Mouse (Mus musculus) hematopoietic stem cell, adult 5-6 weeks (primary cell): ENCODE results near the gene Mylpf. TPM values are rescaled to one million over a fixed set of nuclear protein-coding genes. Genes with fewer than 3 reads are reported as not detected.
A peak's percentile ranks its signal among the peaks of the same experiment; 100 is the strongest.

Source experiments
- ATAC-seq, 2 experiments: fragments of 125-278 bp in 1 of 2; replicated peaks in 1 of 2; 2 replicates each; pipeline ENCODE4 v1.8.0; 2016 to 2017; ENCODE audit warnings: inconsistent platforms in 2 of 2, mild to moderate bottlenecking in 2 of 2, moderate number of reproducible peaks in 2 of 2, low read depth in 1 of 2, moderate TSS enrichment in 1 of 2; ENCODE audit not compliant: low FRiP score in 2 of 2, poor library complexity in 2 of 2, severe bottlenecking in 2 of 2, insufficient read depth in 1 of 2, low TSS enrichment in 1 of 2
- total RNA-seq: library from RNA; stranded (forward); fragments of 172-1452, 232-1000 nt; gene quantifications from 2 replicates; pipeline ENCODE4 v1.2.3, GENCODE M21; 2017

The Mylpf gene
- total RNA-seq, 1 experiment from 2014 or later: 23.4 TPM

GRCm38 (mm10) chr7:127194633-127195029, 14.1 kb upstream of the Mylpf start:
- no peak for ATAC-seq

GRCm38 (mm10) chr7:127195544-127196295, 13.0 kb upstream of the Mylpf start, which contains the start of gene Cd2bp2:
Gene Cd2bp2 (minus strand): TSS chr7:127196050.
- ATAC-seq: peak; percentile 93 to 96

- ATAC-seq: no peak
Measured at GRCm38 (mm10) chr7:127196484-127196883, 12.2 kb upstream of the Mylpf start.

GRCm38 (mm10) chr7:127206606-127207005, 2.1 kb upstream of the Mylpf start:
- ATAC-seq: no peak

GRCm38 (mm10) chr7:127207374-127208294, 1.1 kb upstream of the Mylpf start:
- no peak for ATAC-seq

- no peak for ATAC-seq
Measured at GRCm38 (mm10) chr7:127208295-127208552, 466 bp upstream of the Mylpf start, which contains the start of gene Tbc1d10b. Gene Tbc1d10b (minus strand): TSS chr7:127208468.

- ATAC-seq: no peak
Measured at GRCm38 (mm10) chr7:127209851-127210250, 1.2 kb downstream of the Mylpf start.

GRCm38 (mm10) chr7:127210266-127210665, 1.6 kb downstream of the Mylpf start:
- ATAC-seq: no peak

- peak in 1 of 2 experiments; percentile 26; a peak in 1 of 4 replicates for ATAC-seq
Measured at GRCm38 (mm10) chr7:127211014-127211745, 2.5 kb downstream of the Mylpf start.

GRCm38 (mm10) chr7:127212432-127213250, 4.0 kb downstream of the Mylpf start:
- no peak for ATAC-seq

- no peak for ATAC-seq
Measured at GRCm38 (mm10) chr7:127213485-127213884, 4.8 kb downstream of the Mylpf start.

- ATAC-seq: no peak
Measured at GRCm38 (mm10) chr7:127213930-127214329, 5.2 kb downstream of the Mylpf start.

GRCm38 (mm10) chr7:127214521-127214920, 5.8 kb downstream of the Mylpf start:
- no peak for ATAC-seq

GRCm38 (mm10) chr7:127214981-127215871, 6.5 kb downstream of the Mylpf start:
- ATAC-seq: peak; percentile 65

- no peak for ATAC-seq
Measured at GRCm38 (mm10) chr7:127216307-127216706, 7.6 kb downstream of the Mylpf start.

- no peak for ATAC-seq
Measured at GRCm38 (mm10) chr7:127217475-127217874, 8.8 kb downstream of the Mylpf start.
